Mouse (Mus musculus): ENCODE measurements around the gene Gm17078.
"Not testable (repeated sequence)": the region's sequence is repeated elsewhere in the genome, so short reads cannot be mapped to it uniquely, and the experiment has no call there.

DNA sequence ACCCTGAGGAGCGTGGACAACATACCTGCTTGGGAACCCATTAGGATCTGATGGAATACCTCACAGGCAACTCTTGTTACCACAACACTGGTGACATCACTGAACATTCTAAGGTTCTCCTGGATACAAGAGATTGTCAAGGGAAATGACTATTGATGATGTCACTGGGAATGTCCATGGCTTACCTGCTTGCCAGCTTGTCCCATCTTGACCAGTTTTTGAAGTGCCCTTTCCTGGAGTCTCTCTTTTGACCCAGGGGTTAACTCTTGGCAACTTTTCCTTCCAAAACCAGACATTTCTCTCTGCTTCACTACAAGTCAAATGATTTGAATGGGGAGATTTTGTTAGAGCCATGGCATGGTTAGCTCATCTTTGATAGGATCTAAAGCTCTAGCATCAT, 24.5 kb upstream of the Gm17078 start, which contains the start of gene Gm4181:
- not testable (repeated sequence) for TF ChIP-seq EP300, CTCF (IDR thresholded peaks at IDR 0.05)
